Mouse (Mus musculus) liver, embryonic 11.5 days (tissue): Measurements from ENCODE around the gene Ltn1. TPM values are rescaled to one million over a fixed set of nuclear protein-coding genes. Genes with fewer than 3 reads are reported as not detected.

Experiments
- ATAC-seq: fragments of 200-750 bp; cut with Nextera tagmentation; replicated peaks from 2 replicates; pipeline ENCODE4 v1.8.0; 2017; ENCODE audit warnings: moderate number of reproducible peaks, mild to moderate bottlenecking, moderate TSS enrichment, moderate library complexity; ENCODE audit not compliant: low FRiP score
- DNase-seq: peaks from one replicate; pipeline ENCODE4 v3.0.0-alpha.2; 2017; ENCODE audit warnings: low spot score
- H3K27ac ChIP-seq: fragments of 300-500 bp; sonication (generic); 2 replicates; pipeline ENCODE4 v1.5.1; 2014; ENCODE audit warnings: mild to moderate bottlenecking, low read depth, low read length, control low read depth
- H3K27me3 ChIP-seq: fragments of 300-500 bp; sonication (generic); replicated peaks from 2 replicates; pipeline ENCODE4 v1.6.1; 2014; ENCODE audit warnings: low read length, mixed read lengths; ENCODE audit not compliant: control insufficient read depth, insufficient read depth
- H3K36me3 ChIP-seq: fragments of 300-500 bp; sonication (generic); 2 replicates; pipeline ENCODE4 v1.6.1; 2014; ENCODE audit warnings: mild to moderate bottlenecking, low read length, moderate library complexity, mixed read lengths; ENCODE audit not compliant: control insufficient read depth, insufficient read depth
- H3K4me1 ChIP-seq: fragments of 300-500 bp; sonication (generic); replicated peaks from 2 replicates; pipeline ENCODE4 v1.6.1; 2014; ENCODE audit warnings: low read length, mixed read lengths; ENCODE audit not compliant: control insufficient read depth, insufficient read depth
- H3K4me2 ChIP-seq: fragments of 300-500 bp; sonication (generic); 2 replicates; pipeline ENCODE4 v1.6.1; 2014; ENCODE audit warnings: mild to moderate bottlenecking, control low read depth, moderate library complexity
- H3K4me3 ChIP-seq: fragments of 300-500 bp; sonication (generic); 2 replicates; pipeline ENCODE4 v1.5.1; 2014; ENCODE audit warnings: low read depth, low read length, control low read depth
- H3K9ac ChIP-seq: fragments of 300-500 bp; sonication (generic); 2 replicates; pipeline ENCODE4 v1.6.1; 2014; ENCODE audit warnings: low read depth, low read length, control low read depth
- H3K9me3 ChIP-seq: fragments of 300-500 bp; sonication (generic); 2 replicates; pipeline ENCODE4 v1.6.1; 2016; ENCODE audit warnings: low read length, inconsistent platforms, mixed read lengths; ENCODE audit not compliant: control insufficient read depth
- WGBS: fragments of 180-500 bp; shearing (Covaris S2); extraction: QIAGEN DNeasy Blood & Tissue Kit; methylation state at CpG from one replicate; pipeline ENCODE4 v1.1.7; 2014; 5-methylcytosine and 5-hydroxymethylcytosine counted together
- polyA plus RNA-seq: library from polyadenylated mRNA; unstranded; fragments of >200 nt; fragmentation: Nextera tagmentation; extraction: Ambion mirVana; gene quantifications from 2 replicates; pipeline ENCODE4 v1.2.1, GENCODE M21; 2014

Gene Ltn1
- 26.3 and 30.3 TPM in 2 replicates for polyA plus RNA-seq

DNA sequence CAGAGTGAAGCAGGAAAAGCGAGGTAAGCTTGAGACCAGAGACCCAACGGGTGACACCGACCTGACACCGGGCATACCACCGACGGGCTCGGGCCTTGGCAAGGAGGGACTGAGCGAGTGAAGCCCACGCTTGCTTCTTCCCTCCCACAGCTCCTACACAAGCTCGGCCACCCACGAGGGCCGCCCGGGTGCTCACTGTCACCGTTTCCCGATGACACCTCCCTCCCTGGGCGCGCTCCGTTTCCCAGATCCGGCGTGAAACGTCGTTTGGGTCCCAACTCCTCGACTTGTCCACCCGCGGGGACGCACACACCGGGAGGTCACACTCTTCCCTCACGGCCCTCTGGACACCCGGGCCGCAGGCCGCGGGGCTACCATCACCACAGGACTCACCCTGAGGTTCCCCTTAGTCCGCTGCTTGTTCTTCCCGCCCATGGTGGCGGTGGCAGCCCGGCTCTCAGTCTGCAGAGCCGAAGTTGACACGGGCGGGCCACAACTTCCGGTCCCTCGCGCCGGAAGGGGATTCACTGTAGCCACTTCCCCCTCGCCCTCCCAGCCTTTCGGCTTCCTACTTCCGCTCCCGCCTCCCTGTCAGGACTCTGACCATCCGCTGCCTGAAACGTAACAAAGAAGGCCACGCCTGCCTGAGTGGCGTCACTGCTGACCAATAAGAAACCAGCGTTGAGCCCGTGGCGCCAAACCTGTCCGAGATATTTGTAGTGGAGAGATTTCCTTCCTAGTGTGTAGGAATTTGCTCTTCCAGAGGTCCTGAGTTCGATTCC lies at the start of gene Ltn1:
TSS of gene Ltn1 (minus strand) at position 580 of the 782 bp plus-strand sequence.
- WGBS: under 1% methylated on average over 56 of the region's 56 CpGs
- Histone ChIP-seq H3K9me3 (no peaks in the 10 kb centered on the region), H3K4me3 (peak within 1 kb of the TSS; percentile 84), H3K27me3 (no peaks in the 10 kb centered on the region), H3K4me2 (peak within 1 kb of the TSS; percentile 81), H3K9ac (peak within 1 kb of the TSS; percentile 73), H3K27ac (no peak within 1 kb of the TSS), H3K36me3 (no peaks in the 10 kb centered on the region; the same call in 1 of the 2 replicates), H3K4me1 (no peaks in the 10 kb centered on the region; the same call in 1 of the 2 replicates)
- DNase-seq: peak; percentile 96
- peak; percentile 98 for ATAC-seq

- 89% methylated on average over 4 of the region's 4 CpGs for WGBS
Observed at GRCm38 (mm10) chr16:87470579-87470978, 38.2 kb upstream of the Ltn1 start.

GRCm38 (mm10) chr16:87458752-87459151 lies 26.3 kb upstream of the Ltn1 start:
- no peak for ATAC-seq

More at GRCm38 (mm10) chr16:87470579-87470978, 38.2 kb upstream of the Ltn1 start:
- no peak for ATAC-seq
- Histone ChIP-seq H3K27me3 (no peaks in the 10 kb centered on the region), H3K9ac (no peak overlapping the region), H3K4me2 (no peak overlapping the region), H3K27ac (no peak overlapping the region), H3K4me1 (no peaks in the 10 kb centered on the region), H3K36me3 (peaks cover 32% of the 10 kb centered on the region), H3K4me3 (no peak overlapping the region), H3K9me3 (no peaks in the 10 kb centered on the region)
- DNase-seq: no peak

GRCm38 (mm10) chr16:87455180-87455611 lies 22.8 kb upstream of the Ltn1 start:
- WGBS: under 1% methylated on average over 38 of the region's 38 CpGs
- peak overlapping the region; percentile 54 for H3K27ac ChIP-seq
- peak; percentile 71 for ATAC-seq
- peak overlapping the region; percentile 87 for H3K4me3 ChIP-seq
- no peaks in the 10 kb centered on the region for H3K27me3 ChIP-seq
- H3K4me1 ChIP-seq: peaks cover 9% of the 10 kb centered on the region; the same call in 1 of the 2 replicates
- peak overlapping the region; percentile 81 for H3K9ac ChIP-seq
- no peaks in the 10 kb centered on the region for H3K9me3 ChIP-seq
- peaks cover 2% of the 10 kb centered on the region; the same call in 1 of the 2 replicates for H3K36me3 ChIP-seq
- DNase-seq: no peak
- peak overlapping the region; percentile 96 for H3K4me2 ChIP-seq

More at GRCm38 (mm10) chr16:87458752-87459151, 26.3 kb upstream of the Ltn1 start:
- Histone ChIP-seq H3K36me3 (peaks cover 16% of the 10 kb centered on the region; the same call in 1 of the 2 replicates), H3K9ac (no peak overlapping the region), H3K9me3 (no peaks in the 10 kb centered on the region), H3K27me3 (no peaks in the 10 kb centered on the region), H3K27ac (no peak overlapping the region), H3K4me1 (peaks cover 9% of the 10 kb centered on the region; the same call in 1 of the 2 replicates), H3K4me3 (no peak overlapping the region), H3K4me2 (no peak overlapping the region)
- DNase-seq: no peak
- WGBS: 96% methylated on average over 3 of the region's 3 CpGs

DNA sequence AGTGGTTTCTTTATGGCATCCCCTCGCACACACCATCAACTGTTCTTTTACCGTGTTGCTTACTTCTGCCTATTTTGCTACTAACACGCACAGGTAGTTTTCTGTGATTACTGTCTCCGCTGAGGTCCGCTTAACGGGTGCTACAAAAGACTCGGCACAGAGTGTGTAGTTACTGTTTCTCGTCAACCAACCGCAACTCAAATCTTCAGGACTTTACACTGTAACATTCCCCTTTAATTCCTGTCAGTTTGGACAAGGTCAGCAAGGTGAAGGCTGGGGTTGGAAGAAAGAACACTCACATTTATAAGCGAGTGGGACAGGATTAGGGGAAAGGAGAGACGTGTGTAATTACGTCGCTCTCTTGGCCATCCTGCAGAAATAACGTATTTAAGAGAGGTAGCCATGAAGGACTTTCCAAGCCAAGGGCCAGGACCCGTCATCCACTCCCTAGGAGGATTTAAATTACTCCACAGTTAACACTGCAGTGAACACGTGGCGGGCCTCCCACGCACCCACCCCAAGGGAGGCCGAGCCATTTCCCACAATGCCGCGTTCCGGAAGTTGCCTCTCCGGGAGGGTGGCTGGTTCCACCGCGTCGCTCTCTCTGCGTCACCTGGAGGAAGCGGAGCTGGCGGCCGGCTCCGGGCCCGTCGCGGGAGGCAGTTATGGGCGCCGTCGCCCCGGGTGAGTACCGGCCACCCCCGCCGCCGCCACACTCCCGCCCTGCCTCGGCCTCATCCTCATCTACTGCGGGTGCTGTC lies 22.2 kb upstream of the Ltn1 start, which contains the start of gene Usp16:
TSS of gene Usp16 (plus strand) at position 285 of the 761 bp plus-strand sequence.
- Histone ChIP-seq H3K9me3 (no peaks in the 10 kb centered on the region), H3K4me1 (peaks cover 9% of the 10 kb centered on the region; the same call in 1 of the 2 replicates), H3K4me3 (peak within 1 kb of the TSS; percentile 87), H3K36me3 (0 out of 2 replicates have a peak, but pooled peaks cover 2% of the 10 kb centered on the region), H3K27me3 (no peaks in the 10 kb centered on the region), H3K27ac (peak within 1 kb of the TSS; percentile 54), H3K4me2 (peak within 1 kb of the TSS; percentile 96), H3K9ac (peak within 1 kb of the TSS; percentile 81)
- DNase-seq (peak; percentile 88), ATAC-seq (peak; percentile 96)
- WGBS: 11% methylated on average over 45 of the region's 45 CpGs

DNA sequence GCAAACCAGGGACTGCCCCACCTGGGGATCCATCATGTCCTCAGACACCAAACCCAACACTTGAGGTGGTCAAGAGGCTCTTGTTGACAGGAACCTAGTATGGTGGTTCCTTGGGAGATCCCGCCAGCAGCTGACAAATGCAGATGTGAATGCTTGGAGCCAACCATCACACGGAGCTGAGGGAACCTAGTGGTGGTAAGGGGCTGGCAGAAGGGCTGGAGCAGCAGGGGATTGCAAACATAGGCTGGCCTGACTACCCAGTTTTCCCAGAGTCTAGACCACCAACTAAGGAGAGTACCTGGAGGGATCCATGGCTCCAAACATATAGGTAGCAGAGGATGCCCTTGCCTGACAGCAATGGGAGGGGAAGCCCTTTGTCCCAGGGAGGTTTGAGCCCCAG lies 20.8 kb upstream of the Ltn1 start:
- Histone ChIP-seq H3K4me1 (peaks cover 9% of the 10 kb centered on the region; the same call in 1 of the 2 replicates), H3K27ac (no peak overlapping the region), H3K9me3 (no peaks in the 10 kb centered on the region), H3K27me3 (no peaks in the 10 kb centered on the region), H3K9ac (no peak overlapping the region), H3K4me3 (no peak overlapping the region), H3K36me3 (no peaks in the 10 kb centered on the region), H3K4me2 (no peak overlapping the region)
- 88% methylated on average over 2 of the region's 2 CpGs for WGBS
- ATAC-seq (no peak), DNase-seq (no peak)

GRCm38 (mm10) chr16:87445528-87445927 lies 13.1 kb upstream of the Ltn1 start:
- Histone ChIP-seq H3K27ac (no peak overlapping the region), H3K27me3 (no peaks in the 10 kb centered on the region), H3K9ac (no peak overlapping the region), H3K9me3 (no peaks in the 10 kb centered on the region), H3K4me1 (0 out of 2 replicates have a peak, but pooled peaks cover 6% of the 10 kb centered on the region), H3K4me3 (no peak overlapping the region), H3K36me3 (no peaks in the 10 kb centered on the region), H3K4me2 (no peak overlapping the region)
- ATAC-seq (no peak), DNase-seq (no peak)
- WGBS: 85% methylated on average over 3 of the region's 3 CpGs

- Histone ChIP-seq H3K9ac (no peak overlapping the region), H3K27me3 (no peaks in the 10 kb centered on the region), H3K36me3 (no peaks in the 10 kb centered on the region), H3K4me1 (0 out of 2 replicates have a peak, but pooled peaks cover 6% of the 10 kb centered on the region), H3K9me3 (no peaks in the 10 kb centered on the region), H3K27ac (no peak overlapping the region), H3K4me3 (no peak overlapping the region), H3K4me2 (no peak overlapping the region)
- DNase-seq (no peak), ATAC-seq (no peak)
Observed at GRCm38 (mm10) chr16:87445110-87445509, 12.7 kb upstream of the Ltn1 start.
